Mouse (Mus musculus) cerebellum, adult 2 months (tissue): ENCODE data around the gene Pno1. TPM values are rescaled to one million over a fixed set of nuclear protein-coding genes. Genes with fewer than 3 reads are reported as not detected.

Source experiments
- DNase-seq, 2 experiments: peaks; one replicate each; pipeline ENCODE4 v3.0.0; 2021
- H3K27ac ChIP-seq: fragments of 200-500 bp; 2 replicates; pipeline ENCODE4 v1.5.1; 2012; ENCODE audit warnings: low read length, control low read depth, inconsistent platforms; ENCODE audit not compliant: insufficient read depth
- H3K27me3 ChIP-seq: fragments of 200-500 bp; 2 replicates; pipeline ENCODE4 v1.6.1; 2012; ENCODE audit warnings: inconsistent platforms, mild to moderate bottlenecking, low read length, moderate library complexity; ENCODE audit not compliant: control insufficient read depth, insufficient read depth
- H3K4me1 ChIP-seq: fragments of 200-500 bp; 2 replicates; pipeline ENCODE4 v1.6.1; 2011; ENCODE audit warnings: low read length; ENCODE audit not compliant: control insufficient read depth, insufficient read depth
- H3K4me3 ChIP-seq: fragments of 200-500 bp; replicated peaks from 2 replicates; pipeline ENCODE3; 2011; ENCODE audit warnings: mild to moderate bottlenecking, low read depth, low read length, control low read depth; ENCODE audit not compliant: insufficient read depth
- CTCF ChIP-seq: fragments of 200-500 bp; IDR thresholded peaks from 2 replicates; pipeline ENCODE4 v1.5.1; 2011; ENCODE audit warnings: low read depth, mild to moderate bottlenecking, control low read depth, low read length, moderate library complexity, borderline replicate concordance; ENCODE audit not compliant: insufficient read depth
- POLR2A ChIP-seq: fragments of 200-500 bp; IDR thresholded peaks from 2 replicates; pipeline ENCODE4 v1.6.1; 2011; ENCODE audit warnings: low read length, control low read depth, borderline replicate concordance; ENCODE audit not compliant: insufficient read depth
- WGBS: fragments of 180-500 bp; shearing (Covaris S2); methylation state at CpG from one replicate; pipeline ENCODE4 v1.1.7; 2018; 5-methylcytosine and 5-hydroxymethylcytosine counted together
- polyA plus RNA-seq: library from polyadenylated mRNA; depleted of rRNA; stranded (reverse); fragments of >200 nt; gene quantifications from 2 replicates; pipeline ENCODE4 v1.2.3, GENCODE M21; 2012

Pno1 gene
- polyA plus RNA-seq, 1 experiment: 17.6 TPM

GRCm38 (mm10) chr11:17232792-17233191 lies 21.4 kb upstream of the Pno1 start:
- Histone ChIP-seq H3K4me3 (no peak overlapping the region), H3K27ac (no peak overlapping the region), H3K4me1 (no peaks in the 10 kb centered on the region), H3K27me3 (no peaks in the 10 kb centered on the region)
- 53% methylated on average over 5 of the region's 5 CpGs for WGBS
- no peak for DNase-seq
- no peak for TF ChIP-seq CTCF
- TF ChIP-seq POLR2A: no peak

GRCm38 (mm10) chr11:17221126-17221525 lies 9.8 kb upstream of the Pno1 start:
- no peak for TF ChIP-seq CTCF
- TF ChIP-seq POLR2A: no peak
- no peak overlapping the region for H3K27ac ChIP-seq
- no peaks in the 10 kb centered on the region; the same call in 1 of the 2 replicates for H3K4me1 ChIP-seq
- no peak overlapping the region for H3K4me3 ChIP-seq
- WGBS: 97% methylated on average over 8 of the region's 8 CpGs
- no peaks in the 10 kb centered on the region for H3K27me3 ChIP-seq
- DNase-seq: no peak

- Histone ChIP-seq H3K4me3 (no peak overlapping the region), H3K27me3 (no peaks in the 10 kb centered on the region), H3K27ac (no peak overlapping the region), H3K4me1 (no peaks in the 10 kb centered on the region; the same call in 1 of the 2 replicates)
- 85% methylated on average over 3 of the region's 3 CpGs for WGBS
- TF ChIP-seq CTCF (no peak), POLR2A (no peak)
- no peak for DNase-seq
These were observed 4.1 kb upstream of the Pno1 start for GRCm38 (mm10) chr11:17215475-17215874.

GRCm38 (mm10) chr11:17212903-17213509 lies 1.6 kb upstream of the Pno1 start:
- no peaks in the 10 kb centered on the region; the same call in 1 of the 2 replicates for H3K4me1 ChIP-seq
- TF ChIP-seq CTCF: no peak
- TF ChIP-seq POLR2A: no peak
- no peak overlapping the region for H3K27ac ChIP-seq
- H3K4me3 ChIP-seq: no peak overlapping the region
- no peak for DNase-seq
- WGBS: 78% methylated on average over 5 of the region's 5 CpGs
- no peaks in the 10 kb centered on the region for H3K27me3 ChIP-seq

GRCm38 (mm10) chr11:17212141-17212495 lies 750 bp upstream of the Pno1 start:
- Histone ChIP-seq H3K4me1 (no peaks in the 10 kb centered on the region), H3K27me3 (no peaks in the 10 kb centered on the region), H3K4me3 (peak overlapping the region; percentile 94), H3K27ac (peak overlapping the region; percentile 98)
- WGBS: 1% methylated on average over 10 of the region's 10 CpGs
- no peak for TF ChIP-seq CTCF
- TF ChIP-seq POLR2A: no peak
- DNase-seq: no peak

GRCm38 (mm10) chr11:17202481-17202880 lies 8.9 kb downstream of the Pno1 start:
- no peaks in the 10 kb centered on the region for H3K27me3 ChIP-seq
- 72% methylated on average over 6 of the region's 6 CpGs for WGBS
- H3K27ac ChIP-seq: no peak overlapping the region
- H3K4me1 ChIP-seq: no peaks in the 10 kb centered on the region
- TF ChIP-seq POLR2A (no peak), CTCF (no peak)
- no peak for DNase-seq
- H3K4me3 ChIP-seq: no peak overlapping the region

- H3K4me3 ChIP-seq: no peak overlapping the region
- WGBS: 87% methylated on average over 4 of the region's 4 CpGs
- no peak overlapping the region for H3K27ac ChIP-seq
- H3K27me3 ChIP-seq: no peaks in the 10 kb centered on the region
- no peak for TF ChIP-seq CTCF
- TF ChIP-seq POLR2A: no peak
- no peaks in the 10 kb centered on the region for H3K4me1 ChIP-seq
- no peak for DNase-seq
These were observed 10.4 kb downstream of the Pno1 start for GRCm38 (mm10) chr11:17200936-17201335.

GRCm38 (mm10) chr11:17199840-17200501 lies 11.4 kb downstream of the Pno1 start:
- no peak for DNase-seq
- Histone ChIP-seq H3K27me3 (no peaks in the 10 kb centered on the region), H3K4me1 (no peaks in the 10 kb centered on the region), H3K27ac (no peak overlapping the region), H3K4me3 (no peak overlapping the region)
- no peak for TF ChIP-seq CTCF
- TF ChIP-seq POLR2A: no peak
- 93% methylated on average over 3 of the region's 3 CpGs for WGBS
